Mouse (Mus musculus) hindbrain, embryonic 13.5 days (tissue): ENCODE results near the gene Hoxb8. TPM values are rescaled to one million over a fixed set of nuclear protein-coding genes. Genes with fewer than 3 reads are reported as not detected.
A peak's percentile ranks its signal among the peaks of the same experiment; 100 is the strongest.

Experiments
- ATAC-seq: fragments of 200-750 bp; cut with Nextera tagmentation; 2 replicates; pipeline ENCODE4 v1.8.0; 2017; ENCODE audit warnings: moderate TSS enrichment; ENCODE audit not compliant: low FRiP score
- H3K27ac ChIP-seq: fragments of 300-500 bp; sonication (generic); 2 replicates; pipeline ENCODE4 v1.5.1; 2015; ENCODE audit warnings: inconsistent platforms, mild to moderate bottlenecking, moderate library complexity
- H3K27me3 ChIP-seq: fragments of 300-500 bp; sonication (generic); 2 replicates; pipeline ENCODE4 v1.6.1; 2015; ENCODE audit warnings: mild to moderate bottlenecking, inconsistent platforms
- H3K36me3 ChIP-seq: fragments of 300-500 bp; sonication (generic); 2 replicates; pipeline ENCODE4 v1.6.1; 2015; ENCODE audit warnings: mild to moderate bottlenecking, inconsistent platforms
- H3K4me1 ChIP-seq: fragments of 300-500 bp; sonication (generic); replicated peaks from 2 replicates; pipeline ENCODE4 v1.6.1; 2015; ENCODE audit warnings: inconsistent platforms
- H3K4me2 ChIP-seq: fragments of 300-500 bp; sonication (generic); 2 replicates; pipeline ENCODE4 v1.6.1; 2015; ENCODE audit warnings: inconsistent platforms, mild to moderate bottlenecking, moderate library complexity
- H3K4me3 ChIP-seq: fragments of 300-500 bp; sonication (generic); 2 replicates; pipeline ENCODE4 v1.5.1; 2015; ENCODE audit warnings: mild to moderate bottlenecking, inconsistent platforms
- H3K9ac ChIP-seq: fragments of 300-500 bp; sonication (generic); 2 replicates; pipeline ENCODE4 v1.6.1; 2015; ENCODE audit warnings: mild to moderate bottlenecking, inconsistent platforms
- H3K9me3 ChIP-seq: fragments of 300-500 bp; sonication (generic); 2 replicates; pipeline ENCODE4 v1.6.1; 2016; ENCODE audit warnings: inconsistent platforms
- WGBS: fragments of 180-500 bp; shearing (Covaris S2); methylation state at CpG from one replicate; pipeline ENCODE4 v1.1.7; 2015; 5-methylcytosine and 5-hydroxymethylcytosine counted together
- polyA plus RNA-seq: library from polyadenylated mRNA; unstranded; fragments of >200 nt; fragmentation: Nextera tagmentation; extraction: Ambion mirVana; gene quantifications from 2 replicates; pipeline ENCODE4 v1.2.1, GENCODE M21; 2015

The Hoxb8 gene
- polyA plus RNA-seq, 1 experiment from 2014 or later: 27.2 TPM

DNA sequence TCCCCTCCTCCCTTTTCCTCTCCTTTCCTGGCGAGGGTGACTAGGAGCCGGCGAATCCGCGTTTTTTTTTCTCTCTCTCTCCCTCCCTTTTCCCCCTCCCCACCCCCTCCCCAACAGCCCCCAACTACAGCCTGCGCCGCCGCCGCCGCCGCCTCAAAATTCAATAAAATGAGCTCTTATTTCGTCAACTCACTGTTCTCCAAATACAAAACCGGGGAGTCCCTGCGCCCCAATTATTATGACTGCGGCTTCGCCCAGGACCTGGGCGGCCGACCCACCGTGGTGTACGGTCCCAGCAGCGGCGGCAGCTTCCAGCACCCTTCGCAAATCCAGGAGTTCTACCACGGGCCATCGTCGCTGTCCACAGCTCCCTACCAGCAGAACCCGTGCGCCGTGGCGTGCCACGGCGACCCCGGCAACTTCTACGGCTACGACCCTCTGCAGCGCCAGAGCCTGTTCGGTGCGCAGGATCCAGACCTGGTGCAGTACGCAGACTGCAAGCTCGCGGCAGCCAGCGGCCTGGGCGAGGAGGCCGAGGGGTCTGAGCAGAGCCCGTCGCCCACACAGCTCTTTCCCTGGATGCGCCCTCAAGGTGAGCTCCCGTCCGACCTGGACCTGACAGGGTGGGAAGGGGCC, 1.2 kb downstream of the Hoxb8 start:
- H3K4me2 ChIP-seq: peak overlapping the region; percentile 54

DNA sequence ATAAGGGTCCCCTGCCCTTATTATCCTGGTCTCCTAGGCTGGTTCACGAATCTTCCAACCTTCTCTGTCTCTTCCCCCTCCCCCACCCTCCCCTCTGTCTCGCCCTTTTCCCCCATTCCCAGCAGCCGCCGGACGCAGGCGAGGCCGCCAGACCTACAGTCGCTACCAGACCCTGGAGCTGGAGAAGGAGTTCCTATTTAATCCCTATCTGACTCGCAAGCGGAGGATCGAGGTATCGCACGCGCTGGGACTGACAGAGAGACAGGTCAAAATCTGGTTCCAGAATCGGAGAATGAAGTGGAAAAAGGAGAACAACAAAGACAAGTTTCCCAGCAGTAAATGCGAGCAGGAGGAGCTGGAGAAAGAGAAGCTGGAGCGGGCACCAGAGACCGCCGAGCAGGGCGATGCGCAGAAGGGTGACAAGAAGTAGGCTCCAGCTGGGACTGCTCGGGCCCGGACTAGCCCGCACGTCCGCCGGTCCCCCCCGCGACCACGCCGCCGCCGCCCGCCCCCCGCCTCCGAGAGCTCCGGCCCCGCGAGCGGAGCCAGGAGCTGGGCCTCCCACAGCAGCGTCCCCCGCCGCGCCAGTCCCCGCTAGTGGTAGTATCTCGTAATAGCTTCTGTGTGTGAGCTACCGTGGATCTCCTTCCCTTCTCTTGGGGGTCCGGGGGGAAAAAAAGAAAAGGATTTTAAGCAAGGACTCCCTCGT, 2.5 kb downstream of the Hoxb8 start:
- WGBS: under 1% methylated on average over 49 of the region's 49 CpGs
- Histone ChIP-seq H3K36me3 (no peaks in the 10 kb centered on the region), H3K4me3 (peak overlapping the region; percentile 48), H3K9ac (peak overlapping the region; percentile 84), H3K9me3 (no peaks in the 10 kb centered on the region), H3K27me3 (peaks cover 95% of the 10 kb centered on the region), H3K27ac (peak overlapping the region; percentile 95), H3K4me1 (peaks cover 3% of the 10 kb centered on the region), H3K4me2 (peak overlapping the region; percentile 54)
- no peak for ATAC-seq

More for the DNA sequence above, 1.2 kb downstream of the Hoxb8 start:
- H3K27me3 ChIP-seq: peaks cover 93% of the 10 kb centered on the region
- WGBS: under 1% methylated on average over 49 of the region's 49 CpGs
- H3K4me1 ChIP-seq: peaks cover 3% of the 10 kb centered on the region
- H3K9me3 ChIP-seq: no peaks in the 10 kb centered on the region
- peak overlapping the region; percentile 84 for H3K9ac ChIP-seq
- peak overlapping the region; percentile 95 for H3K27ac ChIP-seq
- H3K4me3 ChIP-seq: peak overlapping the region; percentile 48
- ATAC-seq: no peak
- no peaks in the 10 kb centered on the region for H3K36me3 ChIP-seq

DNA sequence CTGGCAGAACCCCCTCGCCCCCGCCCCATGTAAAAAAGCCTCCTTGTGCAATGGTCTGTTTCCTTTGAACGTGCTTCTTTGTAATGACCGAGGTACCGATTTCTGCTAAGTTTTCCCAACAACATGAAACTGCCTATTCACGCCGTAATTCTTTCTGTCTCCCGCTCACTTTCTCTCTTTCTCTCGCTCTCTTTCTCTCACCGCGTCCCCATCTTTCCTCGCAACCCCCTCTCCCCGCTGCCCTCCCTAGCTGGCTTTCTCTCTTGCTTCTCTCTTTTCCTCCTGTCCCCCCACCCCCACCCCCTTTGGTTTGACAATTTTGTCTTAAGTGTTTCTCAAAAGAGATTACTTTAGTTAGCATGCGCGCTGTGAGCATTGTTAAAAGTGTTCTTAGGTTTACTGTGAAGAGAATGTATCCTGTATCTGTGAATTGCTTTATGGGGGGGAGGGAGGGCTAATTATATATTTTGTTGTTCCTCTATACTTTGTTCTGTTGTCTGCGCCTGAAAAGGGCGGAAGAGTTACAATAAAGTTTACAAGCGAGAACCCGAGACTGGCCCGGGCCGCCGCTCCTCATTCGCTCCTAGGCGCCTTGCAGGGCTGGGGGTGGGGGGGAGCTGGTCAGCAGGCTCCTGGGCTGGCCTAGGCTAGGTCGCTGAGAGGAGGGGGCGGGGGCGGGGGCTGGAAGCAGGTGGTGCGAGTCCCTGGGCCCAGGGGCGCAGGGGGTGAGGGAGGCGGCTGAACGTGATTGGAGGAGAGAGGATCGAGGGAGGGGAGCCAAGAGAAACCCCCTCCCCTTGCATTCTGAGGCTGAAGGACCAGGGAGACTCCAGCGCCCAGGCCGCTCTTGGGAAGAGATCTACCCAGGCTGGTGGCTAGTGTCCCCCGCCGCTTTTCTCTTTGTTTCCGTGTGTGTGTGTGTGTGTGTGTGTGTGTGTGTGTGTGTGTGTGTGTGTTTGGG, 3.3 kb downstream of the Hoxb8 start:
- Histone ChIP-seq H3K9me3 (no peaks in the 10 kb centered on the region), H3K4me1 (peaks cover 3% of the 10 kb centered on the region), H3K36me3 (no peaks in the 10 kb centered on the region), H3K4me3 (peak overlapping the region; percentile 48), H3K9ac (peak overlapping the region; percentile 84), H3K27me3 (peaks cover 95% of the 10 kb centered on the region), H3K4me2 (peak overlapping the region; percentile 54), H3K27ac (peak overlapping the region; percentile 95)
- peak; percentile 67; the same call in 1 of the 2 replicates for ATAC-seq
- 2% methylated on average over 36 of the region's 37 CpGs for WGBS

DNA sequence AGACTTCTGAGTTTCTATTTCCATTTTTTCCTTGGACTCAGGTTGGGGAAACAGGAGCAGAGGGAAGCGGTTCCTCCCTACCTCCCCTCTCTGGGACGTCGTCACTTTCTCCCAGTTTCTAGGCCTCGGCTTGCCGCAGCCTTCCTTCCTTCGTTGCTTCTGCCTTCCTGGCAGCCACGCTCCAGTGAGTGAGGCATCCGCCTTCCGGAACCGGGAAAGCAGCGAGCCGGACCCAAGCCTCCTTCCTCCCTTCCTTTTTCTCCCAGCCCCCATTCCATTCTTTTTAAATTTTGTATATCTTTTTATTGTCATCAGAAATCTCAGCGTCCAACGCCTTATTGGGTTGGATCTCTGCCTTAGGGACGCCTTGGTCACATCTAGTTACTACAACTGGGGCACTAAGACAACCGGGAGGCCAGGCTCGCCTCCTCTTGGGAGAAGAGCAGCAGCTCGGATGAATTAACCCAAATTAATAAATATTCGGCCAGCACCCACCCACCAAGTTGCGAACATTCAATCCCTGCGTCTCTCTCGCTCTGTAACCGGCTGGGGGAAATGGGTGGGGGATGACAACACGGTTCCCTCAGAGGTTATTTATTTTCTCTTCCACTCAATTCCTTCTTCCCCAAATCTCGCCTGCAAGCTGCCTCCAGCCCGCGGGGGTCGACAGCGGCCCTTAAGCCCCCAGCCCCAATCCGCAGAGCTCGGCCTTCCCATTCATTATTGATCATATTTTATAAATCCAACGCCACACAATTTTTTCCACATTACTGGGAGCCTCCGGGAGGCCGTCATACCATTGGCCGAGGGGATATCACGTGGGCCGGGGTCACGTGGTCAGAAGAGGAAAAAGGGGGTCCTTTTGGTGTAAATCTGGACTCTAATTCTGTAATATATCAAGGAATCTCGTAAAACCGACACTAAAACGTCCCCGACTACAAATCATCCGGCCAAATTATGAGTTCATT, 4.3 kb downstream of the Hoxb8 start, which contains the start of gene Hoxb7:
TSS of gene Hoxb7 (plus strand) at position 853 of the 968 bp plus-strand sequence.
- H3K4me1 ChIP-seq: peaks cover 3% of the 10 kb centered on the region
- no peak for ATAC-seq
- H3K4me2 ChIP-seq: peak within 1 kb of the TSS; percentile 54
- no peaks in the 10 kb centered on the region for H3K9me3 ChIP-seq
- WGBS: under 1% methylated on average over 43 of the region's 43 CpGs
- H3K27ac ChIP-seq: peak within 1 kb of the TSS; percentile 95
- H3K36me3 ChIP-seq: no peaks in the 10 kb centered on the region
- H3K4me3 ChIP-seq: peak within 1 kb of the TSS; percentile 48
- H3K27me3 ChIP-seq: peaks cover 97% of the 10 kb centered on the region
- H3K9ac ChIP-seq: peak within 1 kb of the TSS; percentile 84

DNA sequence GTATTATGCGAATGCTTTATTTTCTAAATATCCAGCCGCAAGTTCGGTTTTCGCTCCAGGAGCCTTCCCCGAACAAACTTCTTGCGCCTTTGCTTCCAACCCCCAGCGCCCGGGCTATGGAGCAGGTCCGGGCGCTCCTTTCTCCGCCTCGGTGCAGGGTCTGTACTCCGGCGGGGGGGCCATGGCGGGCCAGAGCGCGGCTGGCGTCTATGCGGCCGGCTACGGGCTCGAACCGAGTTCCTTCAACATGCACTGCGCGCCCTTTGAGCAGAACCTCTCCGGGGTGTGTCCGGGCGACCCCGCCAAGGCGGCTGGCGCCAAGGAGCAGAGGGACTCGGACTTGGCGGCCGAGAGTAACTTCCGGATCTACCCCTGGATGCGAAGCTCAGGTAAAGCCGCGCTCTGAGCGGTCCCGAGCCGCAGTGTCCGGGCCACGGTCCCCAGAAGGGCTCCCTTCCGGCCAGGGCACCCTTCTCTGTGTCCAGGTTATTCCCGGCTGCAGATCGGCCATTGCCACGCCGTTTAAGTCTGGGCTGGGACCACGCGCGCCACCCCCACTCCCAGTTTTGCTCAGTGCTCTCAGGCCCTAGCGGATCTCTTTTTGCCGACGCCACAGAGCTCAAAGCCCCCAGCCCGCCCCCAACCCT, 5.2 kb downstream of the Hoxb8 start:
- WGBS: under 1% methylated on average over 55 of the region's 55 CpGs
- Histone ChIP-seq H3K36me3 (no peaks in the 10 kb centered on the region), H3K4me3 (peak overlapping the region; percentile 48), H3K4me2 (peak overlapping the region; percentile 54), H3K27me3 (peaks cover 94% of the 10 kb centered on the region), H3K27ac (peak overlapping the region; percentile 95), H3K4me1 (peaks cover 3% of the 10 kb centered on the region), H3K9me3 (no peaks in the 10 kb centered on the region), H3K9ac (peak overlapping the region; percentile 84)
- ATAC-seq: no peak

DNA sequence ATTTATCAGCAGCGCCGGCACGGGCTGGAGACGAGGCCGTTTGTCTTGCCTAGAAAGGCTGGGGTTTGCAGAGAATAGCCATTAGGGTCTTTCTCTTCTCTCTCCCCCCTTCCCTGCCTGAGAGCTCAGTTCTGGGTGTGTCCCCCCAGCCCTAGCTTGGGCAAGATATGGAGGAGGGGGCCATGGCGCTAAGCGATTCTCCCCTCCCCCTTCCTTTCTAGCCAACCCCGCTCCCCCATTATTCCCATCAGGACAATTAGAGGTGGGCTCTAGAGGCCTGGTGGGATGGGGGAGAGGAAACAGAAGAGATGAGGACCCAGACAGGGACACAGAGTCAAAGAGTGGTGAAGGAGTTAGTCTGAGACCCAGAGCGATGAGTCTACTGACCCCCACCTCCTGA, 5.7 kb downstream of the Hoxb8 start:
- 0% methylated on average over 9 of the region's 9 CpGs for WGBS
- H3K9ac ChIP-seq: peak overlapping the region; percentile 84
- peak overlapping the region; percentile 54 for H3K4me2 ChIP-seq
- ATAC-seq: peak; percentile 23; the same call in 1 of the 2 replicates
- peaks cover 94% of the 10 kb centered on the region for H3K27me3 ChIP-seq
- H3K4me1 ChIP-seq: peaks cover 3% of the 10 kb centered on the region
- no peaks in the 10 kb centered on the region for H3K9me3 ChIP-seq
- peak overlapping the region; percentile 48 for H3K4me3 ChIP-seq
- H3K36me3 ChIP-seq: no peaks in the 10 kb centered on the region
- peak overlapping the region; percentile 95 for H3K27ac ChIP-seq

DNA sequence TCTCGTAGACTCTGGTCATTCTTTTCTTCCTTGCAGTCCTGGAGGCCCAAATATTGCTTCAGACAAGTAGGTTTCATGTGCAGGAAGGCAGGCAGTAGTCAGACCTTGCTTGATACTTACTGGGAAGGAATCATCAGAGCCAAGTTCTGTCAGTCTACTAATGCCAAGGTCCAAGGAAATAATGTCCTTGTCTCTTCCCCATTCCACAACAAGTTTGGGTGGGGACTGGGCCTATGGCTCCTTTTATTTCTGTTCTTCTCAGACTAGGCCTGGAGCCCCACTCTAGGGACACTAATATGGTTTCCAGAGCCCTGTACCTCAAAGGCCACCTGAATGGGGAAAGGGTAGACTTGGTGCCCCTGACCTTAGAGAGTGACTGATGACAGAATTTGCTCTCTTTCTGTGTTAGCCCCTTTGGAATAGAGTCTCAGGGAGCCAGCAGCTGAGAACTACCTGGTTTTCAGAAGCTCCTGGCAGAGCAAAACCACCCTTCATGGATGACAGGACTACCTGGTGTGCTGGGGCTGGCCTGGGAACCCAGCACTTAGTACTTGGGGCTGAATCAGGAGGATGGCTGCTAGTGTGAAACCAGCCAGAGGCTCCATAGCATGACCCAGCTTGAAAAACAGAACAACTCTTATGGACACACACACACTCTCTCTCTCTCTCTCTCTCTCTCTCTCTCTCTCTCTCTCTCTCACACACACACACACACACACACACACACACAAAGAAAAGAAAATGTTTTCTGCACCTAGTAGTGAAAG, 6.9 kb downstream of the Hoxb8 start:
- Histone ChIP-seq H3K4me1 (peaks cover 3% of the 10 kb centered on the region), H3K36me3 (no peaks in the 10 kb centered on the region), H3K27ac (peak overlapping the region; percentile 95), H3K9ac (peak overlapping the region; percentile 84), H3K4me2 (peak overlapping the region; percentile 54), H3K4me3 (peak overlapping the region; percentile 48), H3K9me3 (no peaks in the 10 kb centered on the region), H3K27me3 (peaks cover 96% of the 10 kb centered on the region)
- 12% methylated on average over 1 of the region's 1 CpGs for WGBS
- ATAC-seq: no peak

DNA sequence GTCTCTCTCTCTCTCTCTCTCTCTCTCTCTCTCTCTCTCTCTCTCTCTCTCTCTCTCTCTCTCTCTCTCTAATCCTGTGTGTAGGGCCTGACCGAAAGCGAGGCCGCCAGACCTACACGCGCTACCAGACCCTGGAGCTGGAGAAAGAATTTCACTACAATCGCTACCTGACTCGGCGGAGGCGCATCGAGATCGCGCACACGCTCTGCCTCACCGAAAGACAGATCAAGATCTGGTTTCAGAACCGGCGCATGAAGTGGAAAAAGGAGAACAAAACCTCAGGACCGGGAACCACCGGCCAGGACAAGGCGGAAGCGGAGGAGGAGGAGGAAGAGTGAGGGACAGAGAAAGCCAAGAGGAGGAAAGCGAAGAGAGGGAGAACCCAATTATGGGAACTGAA, 7.6 kb downstream of the Hoxb8 start:
- Histone ChIP-seq H3K4me1 (peaks cover 3% of the 10 kb centered on the region), H3K36me3 (no peaks in the 10 kb centered on the region), H3K9ac (peak overlapping the region; percentile 60), H3K4me3 (peak overlapping the region; percentile 48), H3K27ac (peak overlapping the region; percentile 95), H3K9me3 (no peaks in the 10 kb centered on the region), H3K4me2 (peak overlapping the region; percentile 54), H3K27me3 (peaks cover 96% of the 10 kb centered on the region)
- WGBS: 2% methylated on average over 21 of the region's 21 CpGs
- no peak for ATAC-seq

DNA sequence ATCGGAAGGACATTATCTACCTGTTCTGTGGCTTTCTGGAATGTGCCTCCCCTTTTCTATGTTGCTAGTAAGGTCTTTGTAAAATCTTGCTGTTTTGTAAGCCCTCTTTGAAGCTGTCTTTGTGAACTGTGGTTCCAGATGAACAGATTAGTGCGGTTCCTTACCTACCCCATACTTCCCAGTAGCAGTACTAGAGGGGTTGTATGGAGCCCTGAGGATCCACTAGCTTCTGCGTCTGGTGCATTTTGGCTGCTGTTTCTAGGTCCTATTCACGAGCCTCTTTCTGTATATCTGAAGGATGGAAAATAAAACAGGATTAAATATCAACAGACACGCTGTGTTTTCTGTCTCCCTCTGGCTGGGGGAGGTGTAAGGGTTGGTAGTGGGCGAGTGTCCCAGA, 8.1 kb downstream of the Hoxb8 start:
- ATAC-seq: no peak
- Histone ChIP-seq H3K4me2 (peak overlapping the region; percentile 54), H3K27me3 (peaks cover 96% of the 10 kb centered on the region), H3K9me3 (no peaks in the 10 kb centered on the region), H3K27ac (peak overlapping the region; percentile 95), H3K4me1 (peaks cover 3% of the 10 kb centered on the region; the same call in 1 of the 2 replicates), H3K4me3 (peak overlapping the region; percentile 48), H3K36me3 (no peaks in the 10 kb centered on the region), H3K9ac (peak overlapping the region; percentile 60)
- 13% methylated on average over 6 of the region's 6 CpGs for WGBS

DNA sequence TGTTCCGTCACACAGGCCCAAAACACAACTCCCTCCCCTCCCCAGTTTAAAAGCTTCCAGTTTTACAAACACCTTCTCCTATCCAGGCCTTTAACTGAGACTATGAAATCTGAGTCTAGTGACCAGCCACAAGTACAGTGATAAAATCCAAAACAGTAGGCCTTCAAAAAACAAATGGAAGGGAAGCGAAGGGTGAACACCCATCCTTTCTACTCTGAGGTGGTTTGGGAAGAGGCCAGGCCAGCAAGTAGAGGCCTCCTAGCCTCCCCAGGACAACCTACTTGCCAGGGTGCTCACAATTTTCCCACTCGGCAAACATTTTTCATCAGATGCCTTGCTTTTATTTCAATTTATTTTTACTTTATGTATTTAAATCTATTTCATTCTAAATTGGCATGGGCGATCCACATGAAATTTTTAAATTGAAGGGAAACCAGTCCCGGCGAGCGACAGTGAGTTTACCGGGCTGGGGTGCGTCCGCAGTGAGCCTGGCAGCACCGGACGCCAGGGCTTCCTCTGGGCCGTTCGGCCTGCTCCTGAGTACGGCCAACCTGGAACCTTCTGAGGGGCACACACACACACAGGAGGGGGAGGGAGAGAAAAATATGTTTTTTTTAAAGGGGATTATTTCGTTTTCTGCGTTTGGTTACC, 9.1 kb downstream of the Hoxb8 start:
- H3K27ac ChIP-seq: peak overlapping the region; percentile 95
- ATAC-seq: no peak
- H3K4me2 ChIP-seq: peak overlapping the region; percentile 54
- no peaks in the 10 kb centered on the region for H3K36me3 ChIP-seq
- peaks cover 96% of the 10 kb centered on the region for H3K27me3 ChIP-seq
- H3K4me1 ChIP-seq: 0 out of 2 replicates have a peak, but pooled peaks cover 3% of the 10 kb centered on the region
- H3K4me3 ChIP-seq: peak overlapping the region; percentile 57
- 5% methylated on average over 17 of the region's 17 CpGs for WGBS
- H3K9me3 ChIP-seq: no peaks in the 10 kb centered on the region
- peak overlapping the region; percentile 65 for H3K9ac ChIP-seq
